Mouse (Mus musculus) G1E (cell line): ENCODE measurements around the gene Foxr1. TPM values are rescaled to one million over a fixed set of nuclear protein-coding genes. Genes with fewer than 3 reads are reported as not detected.

Experiments
- ATAC-seq: 2 replicates; pipeline ENCODE4 v1.8.0; 2016; ENCODE audit warnings: mild to moderate bottlenecking; ENCODE audit not compliant: insufficient number of reproducible peaks, poor library complexity, low FRiP score, severe bottlenecking; ENCODE audit errors: extremely low read depth
- DNase-seq: peaks from one replicate; pipeline ENCODE4 v3.0.0; 2012; ENCODE audit warnings: low spot score
- H3K27me3 ChIP-seq: 2 replicates; pipeline ENCODE4 v1.6.1; 2012; ENCODE audit warnings: mild to moderate bottlenecking, low read length, inconsistent platforms; ENCODE audit not compliant: insufficient read depth
- H3K36me3 ChIP-seq: replicated peaks from 2 replicates; pipeline ENCODE3; 2012; ENCODE audit warnings: mild to moderate bottlenecking, inconsistent platforms
- H3K4me1 ChIP-seq: 2 replicates; pipeline ENCODE4 v1.6.1; 2012; ENCODE audit warnings: low read depth, low read length, inconsistent platforms, mixed read lengths; ENCODE audit not compliant: insufficient read depth
- H3K4me3 ChIP-seq: 2 replicates; pipeline ENCODE4 v1.5.1; 2012; ENCODE audit warnings: low read depth, mild to moderate bottlenecking, inconsistent platforms, low read length, moderate library complexity, mixed read lengths
- H3K9me3 ChIP-seq: replicated peaks from 2 replicates; pipeline ENCODE4 v1.6.1; 2012; ENCODE audit warnings: inconsistent platforms
- CTCF ChIP-seq: IDR thresholded peaks from 2 replicates; pipeline ENCODE4 v1.5.1; 2012; ENCODE audit warnings: low read depth, low read length, inconsistent platforms, mixed read lengths
- GATA1 ChIP-seq: IDR thresholded peaks from 2 replicates; pipeline ENCODE4 v1.6.1; 2012; ENCODE audit warnings: borderline replicate concordance, low read length, inconsistent platforms, mixed read lengths
- GATA2 ChIP-seq: IDR thresholded peaks from 2 replicates; pipeline ENCODE4 v1.6.1; 2012; ENCODE audit warnings: low read depth, low read length, inconsistent platforms, borderline replicate concordance
- POLR2AphosphoS5 ChIP-seq: IDR thresholded peaks from 2 replicates; pipeline ENCODE4 v1.6.1; 2012; ENCODE audit warnings: low read depth, low read length, inconsistent platforms; ENCODE audit not compliant: insufficient replicate concordance
- TAL1 ChIP-seq: conservative IDR thresholded peaks from 2 replicates; pipeline ENCODE4 v1.6.1; 2012; ENCODE audit warnings: low read depth, low read length, inconsistent platforms, mixed read lengths
- polyA plus RNA-seq: library from polyadenylated mRNA; stranded (reverse); fragments of >175 nt; gene quantifications from 2 replicates; pipeline ENCODE4 v1.2.3, GENCODE M21; 2012
- total RNA-seq, 2 experiments: library from RNA; stranded (forward) in 1 of 2; stranded (reverse) in 1 of 2; fragments of 200-1000 nt in 1 of 2; fragments of >200 nt in 1 of 2; fragmentation: Nextera tagmentation in 1 of 2; gene quantifications; 2 replicates each; pipeline ENCODE4 v1.2.3; 2014 to 2017

Gene Foxr1
- total and polyA plus RNA-seq, 3 experiments, result 0.11 TPM; not detected in 2

- H3K36me3 ChIP-seq, result no peaks in the 10 kb centered on the region
- H3K4me3 ChIP-seq, result no peak overlapping the region
- H3K9me3 ChIP-seq, result no peaks in the 10 kb centered on the region
- peaks cover 12% of the 10 kb centered on the region; the same call in 1 of the 2 replicates for H3K4me1 ChIP-seq
- DNase-seq (no peak), ATAC-seq (no peak)
- H3K27me3 ChIP-seq, result peaks cover 70% of the 10 kb centered on the region
- no peak for TF ChIP-seq CTCF
- no peak for TF ChIP-seq TAL1
- no peak for TF ChIP-seq GATA2
- no peak for TF ChIP-seq POLR2AphosphoS5
These were observed 45.9 kb upstream of the Foxr1 start for GRCm38 (mm10) chr9:44486741-44487421.

- Histone ChIP-seq H3K36me3 (no peaks in the 10 kb centered on the region), H3K9me3 (no peaks in the 10 kb centered on the region), H3K4me3 (no peak overlapping the region), H3K27me3 (peaks cover 74% of the 10 kb centered on the region), H3K4me1 (peaks cover 12% of the 10 kb centered on the region; the same call in 1 of the 2 replicates)
- DNase-seq (no peak), ATAC-seq (no peak)
- TF ChIP-seq CTCF, result no peak
- no peak for TF ChIP-seq GATA1
- no peak for TF ChIP-seq GATA2
- TF ChIP-seq POLR2AphosphoS5, result no peak
- no peak for TF ChIP-seq TAL1
These were observed 45.4 kb upstream of the Foxr1 start for GRCm38 (mm10) chr9:44486335-44486734.

- H3K27me3 ChIP-seq, result peaks cover 76% of the 10 kb centered on the region
- H3K4me1 ChIP-seq, result peaks cover 12% of the 10 kb centered on the region; the same call in 1 of the 2 replicates
- no peak overlapping the region for H3K4me3 ChIP-seq
- no peaks in the 10 kb centered on the region for H3K9me3 ChIP-seq
- TF ChIP-seq GATA1 (no peak), TAL1 (no peak), POLR2AphosphoS5 (no peak), CTCF (no peak), GATA2 (no peak)
- no peak for ATAC-seq
- no peak for DNase-seq
- H3K36me3 ChIP-seq, result no peaks in the 10 kb centered on the region
These were observed 44.7 kb upstream of the Foxr1 start for GRCm38 (mm10) chr9:44485516-44486161.

- no peak for ATAC-seq
- Histone ChIP-seq H3K4me1 (peaks cover 14% of the 10 kb centered on the region; the same call in 1 of the 2 replicates), H3K4me3 (no peak overlapping the region), H3K9me3 (no peaks in the 10 kb centered on the region), H3K27me3 (peaks cover 79% of the 10 kb centered on the region), H3K36me3 (no peaks in the 10 kb centered on the region)
- DNase-seq, result no peak
- TF ChIP-seq TAL1, result no peak
- TF ChIP-seq GATA1, result no peak
- no peak for TF ChIP-seq GATA2
- no peak for TF ChIP-seq POLR2AphosphoS5
These were observed 44.2 kb upstream of the Foxr1 start for GRCm38 (mm10) chr9:44485105-44485515.

GRCm38 (mm10) chr9:44484311-44485104 is 43.6 kb upstream of the Foxr1 start:
- no peak overlapping the region for H3K4me3 ChIP-seq
- H3K27me3 ChIP-seq, result peaks cover 85% of the 10 kb centered on the region
- H3K9me3 ChIP-seq, result no peaks in the 10 kb centered on the region
- DNase-seq, result no peak
- ATAC-seq, result no peak
- H3K36me3 ChIP-seq, result no peaks in the 10 kb centered on the region
- H3K4me1 ChIP-seq, result peaks cover 20% of the 10 kb centered on the region
- TF ChIP-seq GATA1 (no peak), POLR2AphosphoS5 (no peak), TAL1 (no peak), GATA2 (no peak), CTCF (no peak)
